Mouse (Mus musculus) kidney, postnatal 0 days (tissue): ENCODE data around the gene Mindy4b-ps. TPM values are rescaled to one million over a fixed set of nuclear protein-coding genes. Genes with fewer than 3 reads are reported as not detected.

Experiments
- ATAC-seq: fragments of 200-750 bp; cut with Nextera tagmentation; replicated peaks from 2 replicates; pipeline ENCODE4 v1.8.0; 2017; ENCODE audit warnings: low read depth, moderate number of reproducible peaks, moderate TSS enrichment, moderate library complexity; ENCODE audit not compliant: low FRiP score
- DNase-seq: peaks from one replicate; pipeline ENCODE4 v3.0.0-alpha.2; 2016; ENCODE audit warnings: low spot score
- H3K27ac ChIP-seq: fragments of 300-500 bp; sonication (generic); 2 replicates; pipeline ENCODE4 v1.5.1; 2014; ENCODE audit warnings: mild to moderate bottlenecking
- H3K27me3 ChIP-seq: fragments of 300-500 bp; sonication (generic); 2 replicates; pipeline ENCODE4 v1.6.1; 2014; ENCODE audit warnings: low read length, mixed read lengths; ENCODE audit not compliant: insufficient read depth
- H3K36me3 ChIP-seq: fragments of 300-500 bp; sonication (generic); 2 replicates; pipeline ENCODE4 v1.6.1; 2014; ENCODE audit warnings: low read length, mixed read lengths; ENCODE audit not compliant: insufficient read depth
- H3K4me1 ChIP-seq: fragments of 300-500 bp; sonication (generic); replicated peaks from 2 replicates; pipeline ENCODE4 v1.6.1; 2014; ENCODE audit warnings: antibody characterized with exemption, low read length, mixed read lengths; ENCODE audit not compliant: insufficient read depth
- H3K4me2 ChIP-seq: fragments of 300-500 bp; sonication (generic); 2 replicates; pipeline ENCODE4 v1.6.1; 2014; ENCODE audit warnings: mild to moderate bottlenecking, low read length, moderate library complexity, mixed read lengths
- H3K4me3 ChIP-seq: fragments of 300-500 bp; sonication (generic); replicated peaks from 2 replicates; pipeline ENCODE4 v1.5.1; 2014; ENCODE audit warnings: low read depth, low read length
- H3K9ac ChIP-seq: fragments of 300-500 bp; sonication (generic); 2 replicates; pipeline ENCODE4 v1.6.1; 2014; ENCODE audit warnings: low read depth, low read length
- H3K9me3 ChIP-seq: fragments of 300-500 bp; sonication (generic); replicated peaks from 2 replicates; pipeline ENCODE4 v1.6.1; 2016; ENCODE audit warnings: low read length, inconsistent platforms, mixed read lengths
- CTCF ChIP-seq: IDR thresholded peaks from 2 replicates; pipeline ENCODE4 v1.5.1; 2016; ENCODE audit warnings: antibody characterized with exemption, low read depth, mild to moderate bottlenecking, moderate library complexity
- WGBS: fragments of 180-500 bp; shearing (Covaris S2); extraction: QIAGEN DNeasy Blood & Tissue Kit; methylation state at CpG from one replicate; pipeline ENCODE4 v1.1.7; 2014; 5-methylcytosine and 5-hydroxymethylcytosine counted together
- polyA plus RNA-seq: library from polyadenylated mRNA; unstranded; fragments of >200 nt; fragmentation: Nextera tagmentation; extraction: Ambion mirVana; gene quantifications from 2 replicates; pipeline ENCODE4 v1.2.1, GENCODE M21; 2015

Gene Mindy4b-ps
- polyA plus RNA-seq, 1 experiment from 2014 or later, result not detected

- Histone ChIP-seq H3K4me2 (no peak overlapping the region), H3K4me3 (no peak overlapping the region), H3K27ac (no peak overlapping the region), H3K36me3 (no peaks in the 10 kb centered on the region), H3K9ac (no peak overlapping the region), H3K9me3 (no peaks in the 10 kb centered on the region), H3K27me3 (no peaks in the 10 kb centered on the region), H3K4me1 (no peaks in the 10 kb centered on the region)
- 79% methylated on average over 5 of the region's 5 CpGs for WGBS
- DNase-seq (no peak), ATAC-seq (no peak)
- no peak for TF ChIP-seq CTCF
Measured at GRCm38 (mm10) chr3:58831586-58831985, 9.5 kb upstream of the Mindy4b-ps start.

- H3K4me1 ChIP-seq, result no peaks in the 10 kb centered on the region
- H3K36me3 ChIP-seq, result no peaks in the 10 kb centered on the region
- DNase-seq, result no peak
- no peak overlapping the region for H3K27ac ChIP-seq
- H3K9me3 ChIP-seq, result no peaks in the 10 kb centered on the region
- no peak overlapping the region for H3K4me2 ChIP-seq
- H3K4me3 ChIP-seq, result no peak overlapping the region
- no peak for ATAC-seq
- H3K27me3 ChIP-seq, result no peaks in the 10 kb centered on the region
- 70% methylated on average over 1 of the region's 1 CpGs for WGBS
- no peak for TF ChIP-seq CTCF
- H3K9ac ChIP-seq, result no peak overlapping the region
Measured at GRCm38 (mm10) chr3:58829926-58830325, 7.8 kb upstream of the Mindy4b-ps start.

DNA sequence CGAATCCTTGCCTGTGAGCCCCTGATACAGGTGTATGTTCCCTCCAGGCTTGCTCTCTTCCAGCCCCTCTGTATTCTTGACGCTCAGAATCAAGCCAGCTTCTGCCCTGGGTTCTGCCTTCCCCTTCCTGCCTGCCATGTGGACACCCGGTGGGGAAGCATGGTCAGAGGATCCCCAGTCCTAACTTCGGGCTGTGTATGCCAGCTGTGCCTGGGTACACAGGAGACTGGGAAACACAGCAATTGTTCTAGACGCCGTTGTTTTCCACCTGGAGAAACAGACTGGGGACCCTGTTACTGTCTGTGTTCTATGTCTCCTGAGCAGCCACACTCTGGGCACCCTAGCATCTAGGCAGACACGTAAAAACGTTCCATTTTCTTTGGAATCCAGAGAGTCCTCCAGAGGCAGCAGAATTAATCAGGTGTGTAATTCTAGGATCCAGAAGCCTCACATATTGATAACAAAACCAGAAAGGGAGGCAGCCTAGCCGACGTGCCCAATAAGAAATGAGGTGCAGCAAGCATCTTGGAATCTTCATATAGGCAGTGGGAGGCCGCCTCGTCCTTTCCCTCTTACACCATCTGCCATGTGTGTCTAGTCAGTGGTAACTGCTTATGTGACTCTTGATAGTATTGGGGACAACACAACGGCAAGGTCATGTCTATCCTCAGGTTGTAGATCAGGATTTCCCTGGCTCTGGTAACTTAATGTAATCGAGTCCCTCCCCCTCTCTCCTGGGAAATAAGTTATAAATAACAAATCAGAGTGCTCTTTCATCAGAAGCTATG is 6.4 kb upstream of the Mindy4b-ps start:
- Histone ChIP-seq H3K9me3 (no peaks in the 10 kb centered on the region), H3K4me1 (no peaks in the 10 kb centered on the region), H3K27me3 (no peaks in the 10 kb centered on the region), H3K4me3 (no peak overlapping the region), H3K36me3 (no peaks in the 10 kb centered on the region), H3K9ac (no peak overlapping the region), H3K27ac (no peak overlapping the region), H3K4me2 (no peak overlapping the region)
- WGBS, result 77% methylated on average over 14 of the region's 14 CpGs
- TF ChIP-seq CTCF, result no peak
- ATAC-seq, result no peak
- DNase-seq, result no peak

DNA sequence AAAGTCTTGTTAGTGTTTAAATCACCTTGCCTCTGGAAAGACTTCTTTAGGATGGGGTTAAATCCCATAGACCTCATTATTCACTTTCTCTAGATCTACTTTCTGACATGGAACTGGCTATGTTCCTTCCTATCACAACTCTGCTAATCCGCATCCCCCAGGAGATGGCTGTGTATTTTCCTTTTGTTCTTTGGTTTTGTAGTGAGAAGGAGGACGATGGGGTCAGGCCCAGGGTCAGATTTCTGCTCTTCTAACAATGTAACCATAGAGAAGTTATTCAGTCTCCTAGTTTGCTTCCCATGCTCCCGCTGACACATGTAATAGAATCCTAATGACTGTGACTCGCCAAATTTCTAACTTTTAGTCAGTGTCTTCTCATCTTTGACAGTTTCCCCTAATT is 4.2 kb upstream of the Mindy4b-ps start:
- H3K9me3 ChIP-seq, result no peaks in the 10 kb centered on the region
- no peaks in the 10 kb centered on the region for H3K4me1 ChIP-seq
- H3K36me3 ChIP-seq, result no peaks in the 10 kb centered on the region
- 27% methylated on average over 4 of the region's 4 CpGs for WGBS
- no peaks in the 10 kb centered on the region for H3K27me3 ChIP-seq
- no peak for TF ChIP-seq CTCF
- ATAC-seq (no peak), DNase-seq (no peak)
- no peak overlapping the region for H3K27ac ChIP-seq
- H3K4me3 ChIP-seq, result no peak overlapping the region
- no peak overlapping the region for H3K9ac ChIP-seq
- H3K4me2 ChIP-seq, result no peak overlapping the region

DNA sequence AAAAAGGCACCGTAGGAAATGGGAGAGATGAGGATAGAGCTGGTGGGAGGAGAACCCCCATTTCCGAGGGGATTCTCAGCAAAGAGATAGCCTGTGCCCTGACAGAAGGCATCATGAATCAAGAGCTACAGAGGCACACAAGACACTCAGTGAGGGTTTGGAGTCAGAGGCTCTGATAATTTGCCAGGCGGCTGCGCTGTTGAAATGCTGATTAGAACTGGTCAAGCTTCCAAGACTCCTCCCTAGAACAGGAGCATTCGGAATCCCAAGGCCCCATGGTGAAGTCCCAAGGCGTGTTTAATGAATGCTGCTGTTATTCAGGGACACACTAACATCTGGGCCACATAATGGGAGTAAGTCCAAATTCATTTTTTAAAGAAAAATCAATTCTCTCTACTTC is 4.8 kb downstream of the Mindy4b-ps start:
- H3K27ac ChIP-seq, result no peak overlapping the region
- H3K36me3 ChIP-seq, result no peaks in the 10 kb centered on the region
- H3K9me3 ChIP-seq, result no peaks in the 10 kb centered on the region
- ATAC-seq (no peak), DNase-seq (no peak)
- no peak for TF ChIP-seq CTCF
- no peak overlapping the region for H3K4me2 ChIP-seq
- no peak overlapping the region for H3K4me3 ChIP-seq
- no peak overlapping the region for H3K9ac ChIP-seq
- no peaks in the 10 kb centered on the region for H3K4me1 ChIP-seq
- 46% methylated on average over 6 of the region's 6 CpGs for WGBS
- H3K27me3 ChIP-seq, result no peaks in the 10 kb centered on the region

DNA sequence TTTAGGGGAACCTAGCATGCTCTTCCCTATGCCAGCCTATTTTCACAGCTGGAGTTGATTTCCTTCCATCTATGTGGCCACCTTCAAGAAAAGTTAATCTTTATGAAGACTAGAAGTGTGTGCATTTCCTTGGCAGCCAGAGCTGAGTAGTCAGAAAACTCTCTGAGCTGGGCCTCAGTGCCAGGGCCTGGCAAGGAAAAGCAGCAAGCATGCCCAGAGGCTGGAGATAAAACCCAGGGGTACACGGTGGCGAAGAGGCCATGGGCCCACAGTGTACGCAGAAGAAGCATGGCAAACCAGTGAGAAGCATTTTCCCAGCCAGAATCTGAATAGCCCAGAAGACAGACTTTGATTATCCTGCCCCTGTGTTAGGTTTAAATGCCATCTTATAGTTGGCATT is 7.9 kb downstream of the Mindy4b-ps start:
- Histone ChIP-seq H3K27me3 (no peaks in the 10 kb centered on the region), H3K27ac (no peak overlapping the region), H3K9me3 (no peaks in the 10 kb centered on the region), H3K36me3 (no peaks in the 10 kb centered on the region), H3K4me1 (no peaks in the 10 kb centered on the region), H3K9ac (no peak overlapping the region), H3K4me2 (no peak overlapping the region), H3K4me3 (no peak overlapping the region)
- ATAC-seq, result no peak
- WGBS, result 88% methylated on average over 3 of the region's 3 CpGs
- TF ChIP-seq CTCF, result no peak
- DNase-seq, result no peak
